Mouse (Mus musculus) gastrocnemius, postnatal 4 days (tissue): ENCODE results near the gene Ndufa3. TPM values are rescaled to one million over a fixed set of nuclear protein-coding genes. Genes with fewer than 3 reads are reported as not detected.
A peak's percentile ranks its signal among the peaks of the same experiment; 100 is the strongest.

Experiments used
- DNase-seq, 2 experiments: peaks; one replicate each; pipeline ENCODE4 v3.0.0; 2021 to 2022; ENCODE audit warnings: low spot score in 2 of 2, mixed read lengths in 2 of 2
- microRNA-seq: library from miRNA; unstranded; fragments of <30 nt; microRNA quantifications from one replicate; pipeline ENCODE4 v1.2.0, GENCODE M21; 2021
- total RNA-seq, 2 experiments: library from RNA; stranded (reverse); gene quantifications; 2 replicates each; pipeline ENCODE4 v1.2.3; 2021

The Ndufa3 gene
- total RNA-seq, 2 experiments from 2014 or later = 644 to 708 TPM

GRCm38 (mm10) chr7:3665215-3666114 is 48.3 kb downstream of the Ndufa3 start, which contains the start of gene Leng1:
Leng1 (minus strand) TSS chr7:3665840.
- DNase-seq = peak; percentile 84 to 95

DNA sequence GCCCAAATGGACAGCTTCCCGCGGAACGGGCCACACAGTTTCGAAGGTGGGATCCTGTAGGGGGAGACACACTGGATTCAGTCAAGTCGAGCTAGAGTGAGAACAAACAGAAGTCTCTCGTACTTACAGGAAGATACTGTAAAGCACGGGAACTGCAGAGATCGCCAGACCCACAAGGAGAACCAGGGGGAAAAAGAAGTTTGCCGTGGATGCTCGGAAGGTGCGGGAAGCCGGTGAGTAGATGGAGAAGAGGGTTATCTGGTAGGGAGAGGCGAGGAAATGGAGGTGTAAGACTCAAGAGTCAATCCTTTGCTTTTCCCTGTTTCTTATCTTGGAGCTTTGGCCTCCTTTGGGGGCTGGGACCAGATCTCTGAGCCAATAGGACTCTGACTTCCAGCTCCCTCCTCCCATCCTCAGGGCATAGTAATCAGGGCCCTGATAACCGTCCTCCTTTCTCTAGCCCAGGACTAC is 49.8 kb downstream of the Ndufa3 start:
- DNase-seq = no peak

Small RNA genes lying within 50 kb of the gene (microRNA-seq; reads per million reads assigned to microRNA genes)
- not detected for gene Gm25100
- 1.7 reads per million for gene Mir3572

Other genes with a start within 250 kb of the Ndufa3 start
- not detected for gene Cacng8, start 226.7 kb upstream of the Ndufa3 start, total RNA-seq
- 10 to 100 TPM; 76.0 to 76.4 TPM for gene Cacng6, start 193.2 kb upstream of the Ndufa3 start, total RNA-seq
- under 1 TPM; 0.32 to 0.52 TPM for gene Tarm1, start 114.7 kb upstream of the Ndufa3 start, total RNA-seq
- under 1 TPM; 0.20 to 0.29 TPM for gene Oscar, start 1.2 kb upstream of the Ndufa3 start, total RNA-seq
- gene Tfpt, start 12.6 kb downstream of the Ndufa3 start, total RNA-seq = 10 to 100 TPM; 20.8 to 22.7 TPM
- 10 to 100 TPM; 38.3 to 38.9 TPM for gene Prpf31, start 12.6 kb downstream of the Ndufa3 start, total RNA-seq
- gene Cnot3, start 27.9 kb downstream of the Ndufa3 start, total RNA-seq = 10 to 100 TPM; 49.3 to 50.3 TPM
- 1 to 10 TPM; 9.8 TPM for gene Leng1, start 48.5 kb downstream of the Ndufa3 start, total RNA-seq
- 1 to 10 TPM; 2.0 to 3.5 TPM for gene Tmc4, start 60.2 kb downstream of the Ndufa3 start, total RNA-seq
- 10 to 100 TPM; 86.2 to 95.2 TPM for gene Tsen34, start 75.5 kb downstream of the Ndufa3 start, total RNA-seq
- gene Mboat7, start 76.2 kb downstream of the Ndufa3 start, total RNA-seq = 10 to 100 TPM; 24.9 to 25.0 TPM
- gene Rps9, start 86.6 kb downstream of the Ndufa3 start, total RNA-seq = 1,000 to 10,000 TPM in 1 of 2 experiments, 100 to 1,000 TPM in 1; 942 to 1,092 TPM
- gene Pirb, start 103.0 kb downstream of the Ndufa3 start, total RNA-seq = 1 to 10 TPM; 1.9 to 2.3 TPM
- under 1 TPM; 0.60 to 0.71 TPM for gene Gm15448, start 208.3 kb downstream of the Ndufa3 start, total RNA-seq
- gene Pira2, start 227.7 kb downstream of the Ndufa3 start, total RNA-seq = under 1 TPM in 1 of 2 experiments, not detected in 1; 0.29 TPM